Mouse (Mus musculus) kidney, adult 8-10 months (tissue): ENCODE results near the gene Dus2.
"Not testable (repeated sequence)": the region's sequence is repeated elsewhere in the genome, so short reads cannot be mapped to it uniquely, and the experiment has no call there.

Experiments
- DNase-seq, 2 experiments: peaks; one replicate each; pipeline ENCODE4 v3.0.0; 2022

Gene Dus2

GRCm38 (mm10) chr8:105992499-105992898 is 1.4 kb downstream of the Dus2 start:
- DNase-seq = no peak

GRCm38 (mm10) chr8:105993226-105993625 is 2.1 kb downstream of the Dus2 start:
- no peak for DNase-seq

GRCm38 (mm10) chr8:105996359-105996758 is 5.2 kb downstream of the Dus2 start:
- no peak for DNase-seq

GRCm38 (mm10) chr8:105998971-105999370 is 7.8 kb downstream of the Dus2 start:
- DNase-seq = peak; percentile 51 to 70

GRCm38 (mm10) chr8:106001908-106002307 is 10.8 kb downstream of the Dus2 start:
- no peak for DNase-seq

- DNase-seq = no peak
Measured at GRCm38 (mm10) chr8:106004538-106005207, 13.5 kb downstream of the Dus2 start.

- DNase-seq = no peak
Measured at GRCm38 (mm10) chr8:106005875-106006274, 14.7 kb downstream of the Dus2 start, which contains the start of gene Dpep2nb. TSS of gene Dpep2nb (minus strand) at chr8:106005975.

- DNase-seq = no peak
Measured at GRCm38 (mm10) chr8:106006413-106006812, 15.3 kb downstream of the Dus2 start.

GRCm38 (mm10) chr8:106007135-106007534 is 16.0 kb downstream of the Dus2 start:
- DNase-seq = no peak

GRCm38 (mm10) chr8:106007891-106008290 is 16.8 kb downstream of the Dus2 start:
- not testable (repeated sequence) for DNase-seq

GRCm38 (mm10) chr8:106010748-106011642 is 19.9 kb downstream of the Dus2 start:
- DNase-seq = peak; percentile 86 to 91

- no peak for DNase-seq
Measured at GRCm38 (mm10) chr8:106011643-106011986, 20.5 kb downstream of the Dus2 start, which contains the start of gene Ddx28. TSS of gene Ddx28 (minus strand) at chr8:106011882.

GRCm38 (mm10) chr8:106012203-106012602 is 21.1 kb downstream of the Dus2 start:
- DNase-seq = not testable (repeated sequence)

- no peak for DNase-seq
Measured at GRCm38 (mm10) chr8:106016284-106016683, 25.1 kb downstream of the Dus2 start.

GRCm38 (mm10) chr8:106017130-106017529 is 26.0 kb downstream of the Dus2 start:
- DNase-seq = no peak

GRCm38 (mm10) chr8:106018039-106018438 is 26.9 kb downstream of the Dus2 start:
- no peak for DNase-seq

GRCm38 (mm10) chr8:106022483-106022882 is 31.3 kb downstream of the Dus2 start:
- peak; percentile 56 to 78 for DNase-seq

GRCm38 (mm10) chr8:106038721-106039120 is 47.6 kb downstream of the Dus2 start:
- no peak for DNase-seq

- no peak for DNase-seq
Measured at GRCm38 (mm10) chr8:106039605-106040004, 48.5 kb downstream of the Dus2 start.

GRCm38 (mm10) chr8:106040218-106040617 is 49.1 kb downstream of the Dus2 start:
- DNase-seq = no peak

GRCm38 (mm10) chr8:106043055-106043454 is 51.9 kb downstream of the Dus2 start:
- no peak for DNase-seq

GRCm38 (mm10) chr8:106044151-106044550 is 53.0 kb downstream of the Dus2 start:
- DNase-seq = no peak

GRCm38 (mm10) chr8:106046872-106047559 is 55.9 kb downstream of the Dus2 start:
- DNase-seq = no peak
